Mouse (Mus musculus): ENCODE data around the gene Qrfp. TPM values are rescaled to one million over a fixed set of nuclear protein-coding genes. Genes with fewer than 3 reads are reported as not detected.

The Qrfp gene
- polyA plus RNA-seq, 2 experiments: 0.16 to 0.30 TPM

- no peaks in the 10 kb centered on the region; the same call in 1 of the 2 replicates for H3K36me3 ChIP-seq (ENCODE audit: control insufficient read depth, insufficient read depth, low read length)
- no peak overlapping the region for H3K9ac ChIP-seq (ENCODE audit: low read depth, low read length, severe bottlenecking)
- no peak for DNase-seq (ENCODE audit: low spot score)
- 0 out of 2 replicates have a peak overlapping the region, but pooled peaks have one; percentile 33 for H3K27ac ChIP-seq (replicated peaks; ENCODE audit: low read depth, low read length)
- no peak for ATAC-seq (ENCODE audit: low FRiP score, low read depth)
- H3K4me2 ChIP-seq (replicated peaks; ENCODE audit: low read depth, low read length, severe bottlenecking): no peak overlapping the region; the same call in 1 of the 2 replicates
- TF ChIP-seq POLR2A (IDR thresholded peaks at IDR 0.05; ENCODE audit: borderline replicate concordance, extremely low read depth, insufficient read depth, insufficient read length): no peak
- no peak overlapping the region for H3K4me3 ChIP-seq (replicated peaks; ENCODE audit: low read length)
- 36% methylated on average over 2 of the region's 2 CpGs for WGBS
- no peaks in the 10 kb centered on the region for H3K27me3 ChIP-seq (ENCODE audit: control insufficient read depth, insufficient read depth, low read length)
- no peaks in the 10 kb centered on the region for H3K9me3 ChIP-seq (ENCODE audit: control insufficient read depth, low read length)
- peaks cover 26% of the 10 kb centered on the region for H3K4me1 ChIP-seq (ENCODE audit: control insufficient read depth, insufficient read depth, low read length)
These were observed 47.5 kb downstream of the Qrfp start for GRCm38 (mm10) chr2:31762853-31763252.

- no peak for ATAC-seq (ENCODE audit: low FRiP score, low read depth)
These were observed 48.2 kb downstream of the Qrfp start for GRCm38 (mm10) chr2:31762155-31762554.

GRCm38 (mm10) chr2:31761585-31761984 is 48.8 kb downstream of the Qrfp start:
- peaks cover 23% of the 10 kb centered on the region for H3K4me1 ChIP-seq (ENCODE audit: control insufficient read depth, insufficient read depth, low read length)
- no peaks in the 10 kb centered on the region for H3K36me3 ChIP-seq (ENCODE audit: control insufficient read depth, insufficient read depth, low read length)
- ATAC-seq (ENCODE audit: low FRiP score, low read depth): no peak
- no peak for TF ChIP-seq POLR2A (IDR thresholded peaks at IDR 0.05; ENCODE audit: borderline replicate concordance, extremely low read depth, insufficient read depth, insufficient read length)
- peak overlapping the region; percentile 99 for H3K9ac ChIP-seq (ENCODE audit: low read depth, low read length, severe bottlenecking)
- H3K9me3 ChIP-seq (ENCODE audit: control insufficient read depth, low read length): no peaks in the 10 kb centered on the region
- no peaks in the 10 kb centered on the region for H3K27me3 ChIP-seq (ENCODE audit: control insufficient read depth, insufficient read depth, low read length)
- peak overlapping the region; percentile 95 for H3K4me3 ChIP-seq (replicated peaks; ENCODE audit: low read length)
- 2% methylated on average over 4 of the region's 4 CpGs for WGBS
- peak overlapping the region; percentile 97 for H3K27ac ChIP-seq (replicated peaks; ENCODE audit: low read depth, low read length)
- H3K4me2 ChIP-seq (replicated peaks; ENCODE audit: low read depth, low read length, severe bottlenecking): peak overlapping the region; percentile 69
- DNase-seq (ENCODE audit: low spot score): no peak

More at GRCm38 (mm10) chr2:31762155-31762554, 48.2 kb downstream of the Qrfp start:
- Histone ChIP-seq H3K9me3 (ENCODE audit: control insufficient read depth, low read length) (no peaks in the 10 kb centered on the region), H3K4me3 (replicated peaks; ENCODE audit: low read length) (peak overlapping the region; percentile 95), H3K9ac (ENCODE audit: low read depth, low read length, severe bottlenecking) (peak overlapping the region; percentile 99; the same call in 1 of the 2 replicates), H3K36me3 (ENCODE audit: control insufficient read depth, insufficient read depth, low read length) (no peaks in the 10 kb centered on the region), H3K4me2 (replicated peaks; ENCODE audit: low read depth, low read length, severe bottlenecking) (peak overlapping the region; percentile 69), H3K27ac (replicated peaks; ENCODE audit: low read depth, low read length) (0 out of 2 replicates have a peak overlapping the region, but pooled peaks have one; percentile 97), H3K27me3 (ENCODE audit: control insufficient read depth, insufficient read depth, low read length) (no peaks in the 10 kb centered on the region), H3K4me1 (ENCODE audit: control insufficient read depth, insufficient read depth, low read length) (peaks cover 23% of the 10 kb centered on the region)
- WGBS: 43% methylated on average over 3 of the region's 3 CpGs
- DNase-seq (ENCODE audit: low spot score): no peak
- no peak for TF ChIP-seq POLR2A (IDR thresholded peaks at IDR 0.05; ENCODE audit: borderline replicate concordance, extremely low read depth, insufficient read depth, insufficient read length)

- DNase-seq (ENCODE audit: low spot score) (no peak), ATAC-seq (ENCODE audit: low FRiP score, low read depth) (no peak)
- Histone ChIP-seq H3K4me2 (replicated peaks; ENCODE audit: low read depth, low read length, severe bottlenecking) (peak overlapping the region; percentile 69), H3K36me3 (ENCODE audit: control insufficient read depth, insufficient read depth, low read length) (no peaks in the 10 kb centered on the region), H3K9ac (ENCODE audit: low read depth, low read length, severe bottlenecking) (peak overlapping the region; percentile 99), H3K27ac (replicated peaks; ENCODE audit: low read depth, low read length) (peak overlapping the region; percentile 97), H3K27me3 (ENCODE audit: control insufficient read depth, insufficient read depth, low read length) (no peaks in the 10 kb centered on the region), H3K9me3 (ENCODE audit: control insufficient read depth, low read length) (no peaks in the 10 kb centered on the region), H3K4me1 (ENCODE audit: control insufficient read depth, insufficient read depth, low read length) (peaks cover 23% of the 10 kb centered on the region), H3K4me3 (replicated peaks; ENCODE audit: low read length) (peak overlapping the region; percentile 95)
- WGBS: 1% methylated on average over 7 of the region's 7 CpGs
- no peak for TF ChIP-seq POLR2A (IDR thresholded peaks at IDR 0.05; ENCODE audit: borderline replicate concordance, extremely low read depth, insufficient read depth, insufficient read length)
These were observed 49.3 kb downstream of the Qrfp start for GRCm38 (mm10) chr2:31761115-31761531.

- TF ChIP-seq POLR2A (IDR thresholded peaks at IDR 0.05; ENCODE audit: borderline replicate concordance, extremely low read depth, insufficient read depth, insufficient read length): no peak
- Histone ChIP-seq H3K9ac (ENCODE audit: low read depth, low read length, severe bottlenecking) (peak overlapping the region; percentile 99), H3K4me2 (replicated peaks; ENCODE audit: low read depth, low read length, severe bottlenecking) (peak overlapping the region; percentile 69), H3K4me3 (replicated peaks; ENCODE audit: low read length) (peak overlapping the region; percentile 95), H3K9me3 (ENCODE audit: control insufficient read depth, low read length) (no peaks in the 10 kb centered on the region), H3K36me3 (ENCODE audit: control insufficient read depth, insufficient read depth, low read length) (no peaks in the 10 kb centered on the region), H3K27me3 (ENCODE audit: control insufficient read depth, insufficient read depth, low read length) (no peaks in the 10 kb centered on the region), H3K27ac (replicated peaks; ENCODE audit: low read depth, low read length) (peak overlapping the region; percentile 97), H3K4me1 (ENCODE audit: control insufficient read depth, insufficient read depth, low read length) (peaks cover 23% of the 10 kb centered on the region)
- DNase-seq (ENCODE audit: low spot score) (no peak), ATAC-seq (ENCODE audit: low FRiP score, low read depth) (no peak)
- 0% methylated on average over 1 of the region's 1 CpGs for WGBS
These were observed 49.9 kb downstream of the Qrfp start for GRCm38 (mm10) chr2:31760486-31760885.
